Mouse (Mus musculus): Measurements from ENCODE around the gene Map3k1.

DNA sequence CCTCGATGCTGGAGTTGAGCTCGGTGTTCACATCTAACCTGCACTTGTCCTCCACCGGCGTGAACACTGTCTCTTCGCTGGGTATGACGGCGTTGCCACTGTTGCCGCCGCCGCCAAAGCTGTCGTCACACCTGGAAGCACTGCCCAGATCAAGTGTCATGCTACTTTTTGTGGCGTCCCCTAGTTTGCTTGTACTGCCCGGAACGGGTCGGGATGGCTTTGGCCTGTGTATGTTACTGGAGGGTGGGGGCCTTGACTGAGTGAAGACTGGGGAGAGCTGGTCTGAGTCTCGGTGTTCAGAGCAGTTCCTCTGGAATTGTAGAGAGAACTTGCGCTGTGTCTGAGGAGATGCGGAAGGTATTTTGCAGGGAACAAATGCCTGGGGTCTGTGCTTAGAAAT, 53.4 kb downstream of the Map3k1 start:
- TF ChIP-seq POLR2AphosphoS2 (IDR thresholded peaks at IDR 0.05; ENCODE audit: low read depth, low read length), result no peak
- no peak for TF ChIP-seq CTCF (conservative IDR thresholded peaks at IDR 0.05 in 1 of 2, IDR thresholded peaks at IDR 0.05 in 1 of 2; ENCODE audit: low read depth in 2 of 2, low read length in 2 of 2)
